Mouse (Mus musculus) midbrain, postnatal 0 days (tissue): ENCODE results near the gene Gm37419. TPM values are rescaled to one million over a fixed set of nuclear protein-coding genes. Genes with fewer than 3 reads are reported as not detected.

ENCODE experiments used
- ATAC-seq: fragments of 200-750 bp; cut with Nextera tagmentation; 2 replicates; pipeline ENCODE4 v1.8.0; 2017; ENCODE audit warnings: moderate number of reproducible peaks, mild to moderate bottlenecking, moderate TSS enrichment, moderate library complexity; ENCODE audit not compliant: low FRiP score
- DNase-seq: peaks from one replicate; pipeline ENCODE4 v3.0.0-alpha.2; 2015; ENCODE audit warnings: low spot score
- H3K27ac ChIP-seq: fragments of 300-500 bp; sonication (generic); 2 replicates; pipeline ENCODE4 v1.5.1; 2014; ENCODE audit warnings: low read depth, mild to moderate bottlenecking, low read length, mixed read lengths
- H3K27me3 ChIP-seq: fragments of 300-500 bp; sonication (generic); 2 replicates; pipeline ENCODE4 v1.6.1; 2014; ENCODE audit warnings: low read length, control low read depth, mixed read lengths; ENCODE audit not compliant: insufficient read depth
- H3K36me3 ChIP-seq: fragments of 300-500 bp; sonication (generic); 2 replicates; pipeline ENCODE4 v1.6.1; 2014; ENCODE audit warnings: low read length, control low read depth, mixed read lengths; ENCODE audit not compliant: insufficient read depth
- H3K4me1 ChIP-seq: fragments of 300-500 bp; sonication (generic); 2 replicates; pipeline ENCODE4 v1.6.1; 2014; ENCODE audit warnings: mild to moderate bottlenecking, control low read depth, antibody characterized with exemption, low read length, mixed read lengths; ENCODE audit not compliant: insufficient read depth
- H3K4me2 ChIP-seq: fragments of 300-500 bp; sonication (generic); 2 replicates; pipeline ENCODE4 v1.6.1; 2014; ENCODE audit warnings: low read depth, mild to moderate bottlenecking, low read length, mixed read lengths; ENCODE audit not compliant: poor library complexity, severe bottlenecking
- H3K4me3 ChIP-seq: fragments of 300-500 bp; sonication (generic); 2 replicates; pipeline ENCODE4 v1.5.1; 2014; ENCODE audit warnings: low read depth, mild to moderate bottlenecking, low read length, moderate library complexity
- H3K9ac ChIP-seq: fragments of 300-500 bp; sonication (generic); replicated peaks from 2 replicates; pipeline ENCODE4 v1.6.1; 2014; ENCODE audit warnings: mild to moderate bottlenecking, low read length, moderate library complexity, mixed read lengths; ENCODE audit not compliant: poor library complexity, severe bottlenecking
- H3K9me3 ChIP-seq: fragments of 300-500 bp; sonication (generic); 2 replicates; pipeline ENCODE4 v1.6.1; 2016; ENCODE audit warnings: low read length, control low read depth
- CTCF ChIP-seq: IDR thresholded peaks from 2 replicates; pipeline ENCODE4 v1.5.1; 2016; ENCODE audit warnings: antibody characterized with exemption, mild to moderate bottlenecking
- WGBS: fragments of 180-500 bp; shearing (Covaris S2); extraction: QIAGEN DNeasy Blood & Tissue Kit; methylation state at CpG from one replicate; pipeline ENCODE4 v1.1.7; 2014; 5-methylcytosine and 5-hydroxymethylcytosine counted together
- polyA plus RNA-seq: library from polyadenylated mRNA; unstranded; fragments of >200 nt; fragmentation: Nextera tagmentation; extraction: Ambion mirVana; gene quantifications from 2 replicates; pipeline ENCODE4 v1.2.1, GENCODE M21; 2015
- total RNA-seq: library from RNA; depleted of rRNA; stranded (reverse); fragments of >200 nt; gene quantifications from 2 replicates; pipeline ENCODE4 v1.2.3, GENCODE M21; 2014

Gm37419 gene
- total and polyA plus RNA-seq, 2 experiments from 2014 or later, result not detected

DNA sequence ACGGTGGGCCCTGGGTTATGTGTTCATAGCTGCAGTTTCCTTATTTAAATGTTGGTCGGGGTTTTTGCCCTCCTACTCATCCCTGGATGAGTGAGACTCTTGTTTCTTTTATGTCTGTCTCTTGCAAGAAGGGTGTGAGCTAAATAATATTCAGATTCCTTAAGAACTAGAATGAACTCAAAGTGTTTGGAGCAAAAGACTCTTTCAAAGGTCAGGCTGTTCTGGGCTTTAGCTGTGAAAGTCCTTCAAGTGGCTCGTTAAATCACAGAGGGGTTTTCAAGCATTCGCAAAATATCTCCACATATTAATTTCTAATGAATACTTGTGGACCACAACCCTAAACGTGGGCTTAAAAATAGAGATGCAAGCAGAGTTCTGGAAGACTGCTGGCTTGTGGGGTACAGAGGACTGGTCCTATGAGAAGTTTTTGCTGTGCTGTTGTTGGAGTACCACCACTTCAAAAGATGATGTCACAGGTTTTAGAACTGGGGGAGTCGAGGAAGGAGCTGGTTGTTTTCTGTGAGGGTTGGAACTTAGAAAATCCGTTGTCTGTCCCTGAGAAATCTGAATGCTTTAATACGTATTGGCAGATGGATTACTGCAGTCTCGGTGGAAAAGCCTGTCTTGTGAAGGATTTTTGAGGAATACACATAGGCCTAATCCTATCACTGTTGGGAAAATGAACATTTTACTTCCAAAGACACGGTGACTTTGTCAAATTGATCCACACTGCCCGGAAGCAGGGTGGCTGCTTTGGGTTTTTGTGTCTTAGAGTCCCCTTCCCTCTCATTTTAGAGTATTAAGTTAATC, 2.1 kb downstream of the Gm37419 start:
- Histone ChIP-seq H3K4me3 (peak overlapping the region; percentile 66), H3K27ac (peak overlapping the region; percentile 59; the same call in 1 of the 2 replicates), H3K4me2 (peak overlapping the region; percentile 93), H3K9ac (peak overlapping the region; percentile 39; the same call in 1 of the 2 replicates), H3K9me3 (no peaks in the 10 kb centered on the region), H3K4me1 (no peaks in the 10 kb centered on the region), H3K36me3 (no peaks in the 10 kb centered on the region), H3K27me3 (no peaks in the 10 kb centered on the region)
- ATAC-seq (no peak), DNase-seq (no peak)
- 23% methylated on average over 11 of the region's 11 CpGs for WGBS
- TF ChIP-seq CTCF, result no peak

DNA sequence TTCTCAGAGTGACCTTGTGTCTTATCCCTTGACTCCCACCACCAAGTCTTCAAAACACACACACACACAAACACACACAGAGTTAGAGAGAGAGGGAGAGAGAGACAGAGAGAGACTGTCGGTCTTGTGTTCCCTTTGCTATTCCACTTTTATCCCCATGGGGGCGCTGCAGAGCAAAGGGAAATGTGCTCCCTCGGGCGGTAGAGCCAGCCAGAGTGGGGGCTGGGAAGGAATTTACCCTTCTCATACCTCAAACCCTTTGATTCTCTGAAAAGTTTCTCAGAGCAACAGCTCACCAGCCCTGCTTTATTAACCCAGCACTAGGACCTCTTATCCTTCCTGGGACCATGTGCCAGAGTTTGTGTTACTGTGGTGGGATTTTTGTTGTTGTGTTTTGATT, 2.9 kb downstream of the Gm37419 start:
- no peaks in the 10 kb centered on the region for H3K36me3 ChIP-seq
- H3K4me1 ChIP-seq, result no peaks in the 10 kb centered on the region
- WGBS, result 12% methylated on average over 4 of the region's 4 CpGs
- H3K27ac ChIP-seq, result no peak overlapping the region
- peak; percentile 90 for TF ChIP-seq CTCF
- H3K9me3 ChIP-seq, result no peaks in the 10 kb centered on the region
- H3K4me3 ChIP-seq, result no peak overlapping the region
- H3K27me3 ChIP-seq, result no peaks in the 10 kb centered on the region
- H3K9ac ChIP-seq, result no peak overlapping the region
- 0 out of 2 replicates have a peak overlapping the region, but pooled peaks have one; percentile 93 for H3K4me2 ChIP-seq
- ATAC-seq, result no peak
- DNase-seq, result peak; percentile 83

DNA sequence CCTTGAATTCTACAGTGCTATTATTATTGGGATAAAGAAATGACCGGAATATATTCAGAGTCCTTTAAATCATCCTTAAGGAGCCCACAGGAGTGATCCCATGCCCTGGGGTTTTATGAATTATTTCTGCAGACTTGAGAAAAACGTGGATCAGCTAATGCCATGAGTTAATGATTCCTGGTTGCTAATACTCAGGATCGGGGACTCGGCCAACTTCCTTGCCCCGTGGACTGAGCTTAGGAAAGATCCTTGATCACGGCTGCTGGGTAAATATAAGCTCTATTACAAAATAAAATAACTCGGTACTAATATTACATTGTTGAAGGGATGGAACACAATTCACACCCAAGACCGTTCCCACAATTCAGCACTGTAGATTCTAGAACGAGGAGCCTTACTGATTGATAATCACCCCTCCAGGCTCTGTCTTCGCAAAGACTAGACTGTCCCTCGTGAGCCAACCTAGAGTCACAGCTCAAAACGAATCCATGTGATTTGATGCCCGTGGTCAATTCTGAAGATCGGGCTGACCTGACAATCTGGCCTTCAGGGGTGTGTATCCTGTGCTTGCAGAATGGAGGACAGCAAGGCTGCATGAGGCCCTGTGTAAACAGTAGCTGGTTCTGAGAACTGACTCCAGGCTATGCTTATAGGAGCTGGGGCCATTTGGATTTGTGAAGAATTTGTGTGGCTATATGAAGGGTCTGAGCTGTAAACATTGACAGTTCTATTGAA, 3.7 kb downstream of the Gm37419 start:
- no peak for DNase-seq
- Histone ChIP-seq H3K4me2 (no peak overlapping the region), H3K4me3 (no peak overlapping the region), H3K27ac (no peak overlapping the region), H3K9ac (no peak overlapping the region), H3K4me1 (no peaks in the 10 kb centered on the region), H3K9me3 (no peaks in the 10 kb centered on the region), H3K27me3 (no peaks in the 10 kb centered on the region), H3K36me3 (no peaks in the 10 kb centered on the region)
- TF ChIP-seq CTCF, result no peak
- WGBS, result 80% methylated on average over 14 of the region's 14 CpGs
- ATAC-seq, result no peak

DNA sequence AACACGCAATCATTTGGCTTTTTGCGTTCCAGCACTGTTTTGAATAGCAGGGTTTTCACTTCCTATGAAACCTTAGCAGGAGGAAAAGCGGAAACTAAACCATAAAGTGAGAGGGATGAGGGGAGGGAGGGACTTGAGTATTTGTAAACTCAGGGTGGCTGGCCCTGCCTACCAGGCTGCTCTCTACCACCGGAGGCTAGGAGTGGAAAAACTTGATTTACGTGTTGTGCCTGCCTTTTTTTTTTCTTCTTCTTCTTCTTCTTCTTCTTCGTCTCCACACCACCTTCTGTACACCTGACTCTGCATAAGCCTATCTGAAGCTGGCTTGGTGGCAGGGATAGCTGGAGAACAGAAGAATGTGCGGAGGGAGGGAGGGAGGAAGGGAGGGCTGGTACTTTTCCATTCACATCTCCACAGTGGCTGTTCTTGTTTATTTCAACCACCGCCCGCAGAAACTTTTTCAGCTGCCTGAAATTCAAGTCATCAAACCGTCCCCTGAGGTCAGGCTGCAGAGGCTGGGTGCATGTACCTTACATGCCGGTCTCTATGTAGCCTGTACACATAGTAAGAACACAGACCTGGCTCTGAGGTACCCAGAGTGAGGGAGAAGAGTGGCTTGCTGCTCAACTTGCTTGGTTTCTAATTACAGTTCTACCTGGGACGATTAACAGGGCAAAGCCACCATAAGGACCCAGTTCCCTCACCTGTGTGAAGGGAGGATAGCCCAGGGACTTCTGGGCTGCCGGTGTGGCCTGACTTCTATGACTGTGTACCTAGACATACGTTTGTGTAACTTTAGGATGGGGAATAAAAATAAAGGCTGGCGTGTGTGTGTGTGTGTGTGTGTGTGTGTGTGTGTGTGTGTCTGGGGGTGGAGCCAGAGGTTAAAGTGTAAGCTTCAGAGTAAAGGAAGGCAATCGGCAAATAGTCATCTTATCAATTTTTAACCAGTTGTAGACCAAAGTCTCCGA, 5.4 kb downstream of the Gm37419 start:
- no peak for TF ChIP-seq CTCF
- Histone ChIP-seq H3K4me1 (no peaks in the 10 kb centered on the region), H3K4me3 (no peak overlapping the region), H3K27ac (no peak overlapping the region), H3K27me3 (no peaks in the 10 kb centered on the region), H3K4me2 (no peak overlapping the region), H3K9ac (no peak overlapping the region), H3K9me3 (no peaks in the 10 kb centered on the region), H3K36me3 (no peaks in the 10 kb centered on the region)
- DNase-seq (no peak), ATAC-seq (no peak)
- 68% methylated on average over 17 of the region's 17 CpGs for WGBS

DNA sequence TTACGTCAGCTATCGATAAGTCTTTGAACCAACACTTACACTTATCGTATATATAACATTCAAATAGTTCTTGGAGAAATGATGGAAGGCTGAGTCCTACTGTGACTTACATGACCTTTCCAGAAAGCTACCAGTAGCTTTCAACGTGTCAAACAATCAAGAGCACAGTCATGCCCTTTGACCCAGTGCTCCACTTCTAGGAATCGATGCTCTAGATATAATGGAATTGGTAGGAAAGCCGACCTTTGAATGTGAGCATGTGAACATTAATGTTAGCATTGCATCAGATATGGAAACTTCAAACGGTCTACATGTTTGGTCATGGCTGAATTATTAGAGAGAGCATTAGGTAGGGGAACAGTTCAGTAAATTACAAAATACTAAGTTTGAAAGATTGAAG, 8.1 kb downstream of the Gm37419 start:
- Histone ChIP-seq H3K36me3 (no peaks in the 10 kb centered on the region), H3K27me3 (no peaks in the 10 kb centered on the region), H3K9me3 (no peaks in the 10 kb centered on the region), H3K4me3 (no peak overlapping the region), H3K27ac (no peak overlapping the region), H3K4me2 (no peak overlapping the region), H3K4me1 (no peaks in the 10 kb centered on the region), H3K9ac (no peak overlapping the region)
- no peak for ATAC-seq
- no peak for DNase-seq
- WGBS, result 90% methylated on average over 7 of the region's 7 CpGs
- TF ChIP-seq CTCF, result no peak
